Mouse (Mus musculus) erythroblast, embryonic 14.5 days (primary cell): Measurements from ENCODE around the gene Arid5b.

Experiments used
- GATA1 ChIP-seq: IDR thresholded peaks from 2 replicates; pipeline ENCODE4 v1.6.1; 2012; ENCODE audit warnings: low read length, inconsistent platforms, mixed read lengths
- TAL1 ChIP-seq: IDR thresholded peaks from 3 replicates; pipeline ENCODE4 v1.6.1; 2012; ENCODE audit warnings: low read length, inconsistent platforms, mixed read lengths

DNA sequence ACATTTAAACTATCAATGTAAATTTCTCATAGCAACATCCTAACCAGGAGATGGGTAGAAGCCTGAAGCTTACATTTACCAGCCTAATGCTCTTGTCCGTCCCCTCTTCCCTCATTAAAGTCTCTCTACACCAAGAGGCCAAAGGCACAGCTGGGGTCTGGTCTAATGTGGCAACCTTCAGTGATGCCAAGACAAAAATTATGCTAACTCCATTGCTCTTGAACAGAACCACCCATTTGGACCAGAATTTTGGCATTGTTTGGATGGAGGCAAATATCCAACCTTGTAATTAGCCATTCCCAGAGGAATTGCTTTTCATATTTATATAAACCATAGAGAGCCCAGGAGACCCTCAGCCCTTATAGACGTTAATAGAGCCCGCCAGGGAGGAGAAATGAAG, 88.7 kb downstream of the Arid5b start:
- TF ChIP-seq GATA1, result no peak
- no peak for TF ChIP-seq TAL1
